Mouse (Mus musculus): ENCODE data around the gene Ccdc38.

The Ccdc38 gene

GRCm38 (mm10) chr10:93540431-93541210 is at the start of gene Ccdc38:
Gene Ccdc38, plus strand, starts transcription at chr10:93540632.
- DNase-seq, result no peak

DNA sequence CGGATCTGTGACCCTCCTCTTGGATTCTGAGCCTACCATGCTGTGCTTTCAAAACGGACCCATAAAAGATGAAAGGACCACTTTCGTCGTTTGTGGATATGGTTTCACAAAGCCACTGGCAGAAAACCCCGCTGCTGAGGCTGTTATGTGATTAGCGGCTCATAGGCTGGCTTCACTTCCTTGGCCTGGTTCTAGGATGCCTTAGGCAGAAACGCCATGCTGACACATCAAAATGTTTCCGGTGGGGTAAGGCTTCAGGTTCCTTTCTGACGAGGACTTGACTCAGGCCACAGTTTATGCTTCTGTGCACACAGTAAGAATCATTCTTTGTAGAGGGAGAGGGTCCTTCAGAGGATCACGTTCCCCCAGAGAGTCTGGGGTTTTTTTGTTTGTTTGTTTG is 39.6 kb upstream of the Ccdc38 start:
- no peak for DNase-seq

DNA sequence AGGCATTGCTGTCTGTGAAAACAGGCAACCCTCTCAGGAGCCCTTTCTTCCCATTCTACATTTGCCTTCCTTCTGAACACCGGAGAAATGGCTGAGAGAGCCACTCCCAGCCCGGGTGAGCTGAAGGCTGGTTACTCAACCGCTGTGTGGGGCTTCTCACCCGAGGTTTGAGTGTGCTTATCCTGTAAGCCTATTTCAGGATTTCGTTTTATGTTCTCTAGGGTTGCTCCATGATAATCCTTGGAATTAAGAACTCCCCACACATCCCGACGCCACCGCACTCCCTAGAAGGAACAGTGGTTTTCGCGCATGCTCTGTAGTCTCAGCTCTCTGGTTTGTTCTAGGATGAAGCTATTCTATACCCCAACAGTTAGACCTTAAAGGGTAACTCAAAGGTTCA is 39.1 kb upstream of the Ccdc38 start:
- no peak for DNase-seq

DNA sequence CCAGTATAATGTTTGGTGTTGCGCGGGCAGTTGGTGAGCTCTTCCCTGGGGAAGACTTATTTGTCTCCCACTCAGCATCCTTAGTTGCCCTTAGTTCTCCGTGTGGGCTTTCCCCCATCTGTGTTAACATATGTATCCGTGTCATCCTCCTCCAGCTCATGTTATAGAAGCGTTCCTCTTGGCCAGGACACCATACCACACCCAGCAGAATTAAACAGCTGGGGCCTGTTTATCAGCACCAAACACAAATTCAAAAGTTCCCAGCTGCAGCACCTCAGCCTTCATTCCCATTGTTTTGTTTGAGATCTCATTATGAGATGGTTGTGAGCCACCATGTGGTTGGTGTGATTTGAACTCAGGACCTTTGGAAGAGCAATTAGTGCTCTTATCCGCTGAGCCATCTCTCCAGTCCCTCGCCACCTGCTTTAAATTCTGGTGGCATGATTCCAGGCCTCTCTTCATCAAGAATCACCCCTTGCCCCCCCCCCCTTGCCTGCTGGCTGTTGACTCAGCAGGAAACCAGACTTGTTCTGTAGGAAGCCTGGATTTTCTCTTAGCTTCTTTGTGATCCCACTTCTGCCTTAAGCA is 32.0 kb upstream of the Ccdc38 start:
- no peak for DNase-seq

DNA sequence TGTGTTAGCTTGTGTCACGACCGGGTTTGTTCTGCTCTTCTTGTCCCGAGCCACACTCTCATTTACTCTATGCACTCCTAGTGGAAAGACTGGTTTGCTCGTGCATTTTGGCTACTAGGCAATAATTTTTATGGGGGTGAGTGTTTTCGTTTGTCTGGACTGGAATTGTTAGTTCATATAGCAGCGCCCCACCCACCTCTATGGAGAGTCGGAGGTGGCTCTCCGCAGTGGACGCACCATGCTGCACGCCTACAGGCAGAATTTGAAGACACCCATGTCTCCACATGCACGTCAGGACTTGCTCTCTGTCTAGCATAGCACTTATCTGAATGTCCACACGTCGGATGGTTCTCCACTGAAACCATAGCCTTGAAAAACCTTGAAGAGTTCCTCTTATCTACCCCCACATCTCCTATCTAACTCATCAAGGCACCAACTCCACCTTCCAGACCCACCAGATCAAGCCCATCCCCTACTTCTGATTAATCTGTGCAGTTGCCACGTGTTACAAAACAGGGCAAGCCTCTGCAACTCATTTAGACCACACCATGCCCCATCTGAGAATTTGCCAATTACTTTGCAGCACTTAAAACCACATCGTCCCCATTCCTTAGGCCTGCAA is 30.8 kb upstream of the Ccdc38 start:
- DNase-seq, result no peak

DNA sequence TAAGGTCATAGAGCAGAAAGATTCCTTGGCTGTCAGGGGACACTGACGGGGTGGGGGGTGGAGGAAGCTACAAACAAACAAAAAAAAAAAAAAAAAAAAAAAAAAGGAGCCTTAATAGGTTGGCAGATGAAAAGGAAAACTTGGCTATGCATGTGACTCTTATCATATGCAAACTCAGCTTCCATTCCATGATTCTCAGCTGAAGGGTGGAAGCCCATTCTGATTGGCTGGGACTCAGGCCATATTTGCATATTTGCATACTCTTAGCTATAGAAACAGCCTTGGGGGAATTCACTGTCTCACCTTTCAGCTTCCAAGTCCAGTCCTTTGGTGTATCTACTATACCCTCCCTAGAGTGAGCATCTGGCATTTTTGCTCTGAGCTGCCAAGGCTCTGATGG is 25.0 kb upstream of the Ccdc38 start:
- no peak for DNase-seq

DNA sequence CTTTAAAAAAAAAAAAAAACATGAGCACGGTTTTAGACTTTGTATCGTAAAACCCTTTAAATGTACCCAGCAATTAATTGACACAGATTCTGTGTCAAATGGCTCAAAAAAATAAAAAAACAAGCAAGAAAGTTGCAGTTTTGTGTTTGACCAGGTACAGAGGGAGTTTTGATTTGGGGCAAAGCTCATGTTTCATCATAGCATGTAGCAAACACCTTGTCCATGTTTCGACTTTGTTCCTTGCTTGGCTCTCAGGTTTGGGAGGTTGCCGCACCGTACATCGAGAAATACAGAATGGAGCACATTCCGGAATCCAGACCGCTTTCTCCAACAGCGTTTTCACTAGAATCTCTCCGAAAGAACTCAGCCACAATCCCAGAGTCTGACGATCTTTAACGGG is 24.5 kb upstream of the Ccdc38 start:
- no peak for DNase-seq

GRCm38 (mm10) chr10:93517754-93518153 is 22.7 kb upstream of the Ccdc38 start:
- no peak for DNase-seq

GRCm38 (mm10) chr10:93518186-93518585 is 22.2 kb upstream of the Ccdc38 start:
- no peak for DNase-seq

- DNase-seq, result no peak
Observed at GRCm38 (mm10) chr10:93518620-93519019, 21.8 kb upstream of the Ccdc38 start.

DNA sequence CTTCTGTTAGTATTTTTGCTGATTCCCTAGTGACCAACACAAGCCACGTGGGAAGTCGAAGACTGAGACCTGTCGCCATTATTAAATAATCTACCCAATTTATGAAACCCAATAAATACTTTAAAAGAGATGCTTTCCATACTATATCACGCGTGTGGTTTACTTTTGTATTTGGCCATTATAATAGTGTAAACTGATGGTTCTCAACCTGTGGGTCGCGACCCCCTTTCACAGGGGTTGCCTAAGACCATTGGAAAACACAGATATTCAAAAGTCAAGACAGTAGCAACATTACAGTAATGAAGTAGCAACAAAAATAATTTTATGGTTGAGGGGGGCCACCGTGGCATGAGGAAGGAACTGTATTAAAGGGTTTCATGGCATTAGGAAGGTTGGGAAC is 21.3 kb upstream of the Ccdc38 start:
- no peak for DNase-seq

DNA sequence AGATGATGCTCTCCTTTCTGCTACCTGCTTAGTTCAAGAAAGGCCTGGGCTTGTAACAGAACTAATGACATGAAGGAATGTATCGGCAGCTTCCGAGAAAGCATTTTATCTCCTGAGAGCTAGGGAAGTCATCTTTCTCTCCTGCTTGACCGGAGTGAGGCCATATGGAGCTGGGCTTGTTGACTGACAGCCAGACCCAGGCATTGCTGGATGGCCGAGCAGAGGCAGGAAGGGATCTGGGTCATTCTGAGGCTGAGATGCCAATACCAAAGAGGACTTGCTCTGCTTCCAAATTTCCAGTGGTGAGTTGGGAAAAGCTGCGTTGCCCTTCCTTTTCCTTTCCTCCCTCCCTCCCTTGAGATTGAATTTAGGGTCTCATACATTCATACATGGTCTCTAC is 20.7 kb upstream of the Ccdc38 start:
- DNase-seq, result no peak

- DNase-seq, result no peak
Observed at GRCm38 (mm10) chr10:93520994-93521393, 19.4 kb upstream of the Ccdc38 start.

GRCm38 (mm10) chr10:93525329-93525728 is 15.1 kb upstream of the Ccdc38 start:
- DNase-seq, result no peak

DNA sequence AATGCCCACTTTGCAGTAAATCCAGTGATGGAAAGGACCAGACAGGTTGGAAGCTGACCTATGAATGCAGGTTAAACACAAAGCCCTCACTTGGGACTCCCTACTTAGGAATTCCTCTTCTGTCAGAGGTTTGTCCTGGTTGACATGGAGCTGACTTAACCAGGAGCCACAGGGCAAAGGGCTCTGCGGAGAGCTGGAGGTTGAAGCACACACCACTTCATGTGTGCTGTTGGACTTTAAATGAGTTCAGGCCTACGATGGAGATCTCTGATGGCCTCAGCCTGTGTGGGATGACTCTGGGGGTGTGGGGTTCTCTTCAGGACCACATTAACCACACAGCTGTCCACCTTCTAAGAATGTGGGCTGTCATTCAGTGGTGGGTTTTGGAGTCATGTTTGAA is 2.1 kb upstream of the Ccdc38 start:
- peak; percentile 14 for DNase-seq

- DNase-seq, result peak; percentile 9
Observed at GRCm38 (mm10) chr10:93538818-93539217, 1.6 kb upstream of the Ccdc38 start.

DNA sequence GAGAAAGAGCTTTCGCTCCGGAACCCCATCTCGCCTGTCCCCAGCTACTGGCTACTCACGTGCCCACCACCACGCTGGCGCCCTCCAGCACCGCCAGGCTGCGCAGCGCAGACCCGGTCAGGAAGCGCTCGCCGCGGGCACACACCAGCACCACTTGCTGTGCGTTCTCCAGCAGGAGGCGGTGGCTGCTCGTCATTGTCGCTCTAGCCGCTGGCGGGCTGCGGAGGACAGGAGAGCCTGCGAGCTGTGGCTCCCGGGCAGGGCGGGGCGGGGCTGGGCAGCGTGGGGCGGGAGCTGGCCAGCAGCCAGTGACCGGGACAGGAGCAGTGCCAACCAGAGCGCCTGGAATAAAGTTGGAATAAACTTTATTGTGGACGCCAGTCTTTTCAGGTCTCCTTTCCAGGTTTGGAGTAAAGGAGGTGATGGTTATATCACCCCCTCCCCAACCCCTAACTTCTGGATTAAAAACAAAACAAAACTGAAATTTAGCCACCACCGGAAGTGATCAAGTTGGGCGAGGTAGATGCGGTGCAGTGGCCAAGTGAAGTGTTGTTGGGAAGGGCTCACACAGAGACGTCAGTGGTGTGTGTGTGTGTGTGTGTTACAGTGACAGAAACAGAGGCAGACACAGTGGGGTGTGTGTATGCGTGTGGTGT is 529 bp upstream of the Ccdc38 start, which contains the start of gene Amdhd1:
Gene Amdhd1, minus strand, starts transcription at position 259 of the 656 bp plus-strand sequence.
- DNase-seq, result peak; percentile 71

GRCm38 (mm10) chr10:93541585-93541984 is 1.2 kb downstream of the Ccdc38 start:
- no peak for DNase-seq

DNA sequence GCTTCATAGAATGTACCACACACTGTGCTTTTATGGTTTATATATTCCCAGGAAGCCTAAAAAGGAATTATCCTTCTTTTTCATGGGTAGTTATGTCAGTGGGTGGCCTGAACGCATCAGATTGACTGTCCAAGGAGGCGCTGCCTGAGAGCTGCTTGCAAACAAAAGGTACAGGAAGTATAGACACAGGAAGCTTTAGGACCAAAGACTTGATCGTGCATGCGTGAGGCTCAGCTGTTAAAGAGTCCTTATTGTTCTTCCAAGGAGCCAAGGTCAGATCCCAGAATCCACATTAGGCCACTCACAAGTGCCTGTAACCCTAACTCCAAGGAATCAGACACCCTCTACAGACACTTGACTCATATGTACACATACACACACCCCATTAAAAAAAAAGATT is 1.9 kb downstream of the Ccdc38 start:
- DNase-seq, result no peak

GRCm38 (mm10) chr10:93543176-93543575 is 2.7 kb downstream of the Ccdc38 start:
- DNase-seq, result peak; percentile 4

- no peak for DNase-seq
Observed at GRCm38 (mm10) chr10:93544172-93544571, 3.7 kb downstream of the Ccdc38 start.

GRCm38 (mm10) chr10:93547741-93548270 is 7.4 kb downstream of the Ccdc38 start:
- no peak for DNase-seq

- DNase-seq, result peak; percentile 42
Observed at GRCm38 (mm10) chr10:93548991-93549390, 8.6 kb downstream of the Ccdc38 start.

Measured in kidney, adult 11 months (tissue).